Mouse (Mus musculus) forebrain, embryonic 11.5 days (tissue): Measurements from ENCODE around the gene Herc1. TPM values are rescaled to one million over a fixed set of nuclear protein-coding genes. Genes with fewer than 3 reads are reported as not detected.

Experiments used
- ATAC-seq: fragments of 200-750 bp; cut with Nextera tagmentation; replicated peaks from 2 replicates; pipeline ENCODE4 v1.8.0; 2017; ENCODE audit warnings: moderate TSS enrichment; ENCODE audit not compliant: low FRiP score
- DNase-seq: peaks from one replicate; pipeline ENCODE4 v3.0.0-alpha.2; 2017; ENCODE audit warnings: low spot score
- H3K27ac ChIP-seq: fragments of 300-500 bp; sonication (generic); 2 replicates; pipeline ENCODE4 v1.5.1; 2014; ENCODE audit warnings: low read depth, low read length
- H3K27me3 ChIP-seq: fragments of 300-500 bp; sonication (generic); 2 replicates; pipeline ENCODE4 v1.6.1; 2014; ENCODE audit warnings: mild to moderate bottlenecking, low read length, mixed read lengths; ENCODE audit not compliant: control insufficient read depth, insufficient read depth
- H3K36me3 ChIP-seq: fragments of 300-500 bp; sonication (generic); 2 replicates; pipeline ENCODE4 v1.6.1; 2014; ENCODE audit warnings: mild to moderate bottlenecking, low read length, moderate library complexity, mixed read lengths; ENCODE audit not compliant: control insufficient read depth, insufficient read depth
- H3K4me1 ChIP-seq: fragments of 300-500 bp; sonication (generic); replicated peaks from 2 replicates; pipeline ENCODE4 v1.6.1; 2014; ENCODE audit warnings: low read length, mixed read lengths; ENCODE audit not compliant: control insufficient read depth, insufficient read depth
- H3K4me2 ChIP-seq: fragments of 300-500 bp; sonication (generic); 2 replicates; pipeline ENCODE4 v1.6.1; 2014; ENCODE audit warnings: low read depth, mild to moderate bottlenecking, low read length, moderate library complexity, mixed read lengths; ENCODE audit not compliant: severe bottlenecking
- H3K4me3 ChIP-seq: fragments of 300-500 bp; sonication (generic); 2 replicates; pipeline ENCODE4 v1.5.1; 2014; ENCODE audit warnings: low read depth, low read length
- H3K9ac ChIP-seq: fragments of 300-500 bp; sonication (generic); 2 replicates; pipeline ENCODE4 v1.6.1; 2014; ENCODE audit warnings: low read length
- H3K9me3 ChIP-seq: fragments of 300-500 bp; sonication (generic); 2 replicates; pipeline ENCODE4 v1.6.1; 2016; ENCODE audit warnings: low read length, mixed read lengths; ENCODE audit not compliant: control insufficient read depth
- WGBS: fragments of 180-500 bp; shearing (Covaris S2); extraction: QIAGEN DNeasy Blood & Tissue Kit; methylation state at CpG from one replicate; pipeline ENCODE4 v1.1.7; 2014; 5-methylcytosine and 5-hydroxymethylcytosine counted together
- polyA plus RNA-seq: library from polyadenylated mRNA; unstranded; fragments of >200 nt; fragmentation: Nextera tagmentation; extraction: Ambion mirVana; gene quantifications from 2 replicates; pipeline ENCODE4 v1.2.1, GENCODE M21; 2014

The Herc1 gene
- polyA plus RNA-seq, 1 experiment from 2014 or later = 44.0 TPM

DNA sequence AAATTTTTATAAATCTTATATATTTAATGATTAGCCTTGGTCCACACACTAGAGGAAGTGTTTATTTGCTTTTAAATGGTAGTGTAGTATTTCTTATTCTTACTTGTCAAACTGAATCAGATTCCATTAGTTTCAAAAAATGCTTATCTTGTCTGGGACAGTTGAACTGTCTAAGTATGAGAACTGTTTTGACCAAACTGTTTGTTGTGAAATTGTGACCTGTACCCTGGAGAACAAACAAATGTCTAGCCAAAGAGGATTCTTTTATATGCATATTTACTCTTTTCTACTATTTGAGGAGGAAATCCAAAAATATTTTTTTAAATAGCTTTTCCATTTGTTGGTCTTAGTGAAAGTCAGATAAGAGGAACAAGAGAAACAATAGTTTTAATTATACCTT, 73.2 kb downstream of the Herc1 start:
- Histone ChIP-seq H3K9ac (no peak overlapping the region), H3K9me3 (no peaks in the 10 kb centered on the region), H3K4me2 (no peak overlapping the region), H3K36me3 (no peaks in the 10 kb centered on the region; the same call in 1 of the 2 replicates), H3K27ac (no peak overlapping the region), H3K27me3 (no peaks in the 10 kb centered on the region), H3K4me3 (no peak overlapping the region), H3K4me1 (no peaks in the 10 kb centered on the region)
- ATAC-seq (no peak), DNase-seq (no peak)

DNA sequence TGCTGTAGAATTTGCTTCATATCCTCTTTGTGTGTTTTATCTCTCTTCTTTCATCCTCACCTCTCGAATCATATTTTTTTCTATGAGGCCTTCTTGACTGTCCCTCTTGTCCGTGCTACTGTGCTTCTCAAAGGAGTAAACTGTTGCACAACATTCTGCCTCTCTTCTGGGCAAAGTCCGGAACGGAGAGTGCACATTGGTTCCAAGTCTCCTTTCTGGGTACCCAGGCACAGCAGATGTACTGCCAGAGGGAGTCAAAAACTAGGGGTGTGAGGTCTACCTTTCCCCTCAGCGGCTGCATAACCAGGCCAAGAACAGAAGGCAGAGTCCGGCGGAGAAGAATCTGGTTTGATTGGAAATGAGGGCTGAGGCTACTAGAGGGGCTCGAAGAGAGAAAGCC, 89.8 kb downstream of the Herc1 start:
- no peak overlapping the region for H3K4me2 ChIP-seq
- no peaks in the 10 kb centered on the region for H3K4me1 ChIP-seq
- ATAC-seq = no peak
- no peak overlapping the region for H3K27ac ChIP-seq
- no peak overlapping the region for H3K4me3 ChIP-seq
- no peaks in the 10 kb centered on the region for H3K27me3 ChIP-seq
- no peaks in the 10 kb centered on the region for H3K9me3 ChIP-seq
- peaks cover 4% of the 10 kb centered on the region; the same call in 1 of the 2 replicates for H3K36me3 ChIP-seq
- no peak overlapping the region for H3K9ac ChIP-seq
- DNase-seq = no peak
- WGBS = 94% methylated on average over 8 of the region's 8 CpGs

DNA sequence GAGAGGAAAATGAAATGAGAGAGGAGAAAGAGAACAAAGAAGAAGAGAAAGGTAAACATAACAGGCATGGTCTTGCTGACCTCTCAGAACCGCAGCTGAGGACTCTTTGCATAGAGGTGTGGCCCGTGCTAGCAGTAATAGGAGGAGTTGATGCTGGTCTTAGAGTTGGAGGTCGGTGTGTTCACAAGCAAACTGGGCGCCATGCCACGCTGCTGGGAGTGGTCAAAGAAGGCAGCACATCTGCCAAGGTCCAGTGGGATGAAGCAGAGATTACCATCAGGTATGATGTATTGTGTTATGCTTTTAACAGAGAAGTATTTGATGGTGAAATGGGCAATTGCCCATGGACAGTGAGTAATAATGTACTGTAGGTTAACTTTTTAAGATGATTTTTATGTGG, 98.0 kb downstream of the Herc1 start:
- H3K4me3 ChIP-seq = no peak overlapping the region
- H3K27ac ChIP-seq = no peak overlapping the region
- no peaks in the 10 kb centered on the region for H3K27me3 ChIP-seq
- ATAC-seq (no peak), DNase-seq (no peak)
- no peak overlapping the region for H3K4me2 ChIP-seq
- H3K9me3 ChIP-seq = no peaks in the 10 kb centered on the region
- H3K9ac ChIP-seq = no peak overlapping the region
- H3K36me3 ChIP-seq = peaks cover 3% of the 10 kb centered on the region; the same call in 1 of the 2 replicates
- H3K4me1 ChIP-seq = no peaks in the 10 kb centered on the region
- 82% methylated on average over 5 of the region's 5 CpGs for WGBS

DNA sequence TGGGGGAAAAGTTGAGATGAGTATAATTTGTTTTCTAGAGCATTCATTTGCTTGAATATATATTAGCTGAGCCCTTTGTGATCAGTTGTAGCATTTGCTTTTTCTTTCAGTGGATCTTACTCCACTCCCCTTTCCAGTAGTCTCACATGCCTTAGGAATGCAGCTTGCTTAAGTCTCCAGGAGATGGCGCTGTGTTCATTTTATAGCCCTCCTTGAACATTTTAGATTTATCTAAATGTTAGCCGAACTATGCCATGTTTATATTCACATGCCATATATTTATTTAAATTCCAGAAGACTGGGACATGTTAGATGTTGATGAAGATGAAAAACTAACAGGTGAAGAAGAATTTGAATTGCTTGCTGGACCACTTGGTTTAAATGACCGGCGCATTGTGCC, 114.8 kb downstream of the Herc1 start:
- H3K9ac ChIP-seq = no peak overlapping the region
- ATAC-seq (no peak), DNase-seq (no peak)
- no peak overlapping the region for H3K4me2 ChIP-seq
- no peaks in the 10 kb centered on the region for H3K27me3 ChIP-seq
- WGBS = 56% methylated on average over 4 of the region's 4 CpGs
- H3K36me3 ChIP-seq = no peaks in the 10 kb centered on the region; the same call in 1 of the 2 replicates
- no peaks in the 10 kb centered on the region for H3K4me1 ChIP-seq
- no peaks in the 10 kb centered on the region for H3K9me3 ChIP-seq
- no peak overlapping the region for H3K4me3 ChIP-seq
- no peak overlapping the region for H3K27ac ChIP-seq

DNA sequence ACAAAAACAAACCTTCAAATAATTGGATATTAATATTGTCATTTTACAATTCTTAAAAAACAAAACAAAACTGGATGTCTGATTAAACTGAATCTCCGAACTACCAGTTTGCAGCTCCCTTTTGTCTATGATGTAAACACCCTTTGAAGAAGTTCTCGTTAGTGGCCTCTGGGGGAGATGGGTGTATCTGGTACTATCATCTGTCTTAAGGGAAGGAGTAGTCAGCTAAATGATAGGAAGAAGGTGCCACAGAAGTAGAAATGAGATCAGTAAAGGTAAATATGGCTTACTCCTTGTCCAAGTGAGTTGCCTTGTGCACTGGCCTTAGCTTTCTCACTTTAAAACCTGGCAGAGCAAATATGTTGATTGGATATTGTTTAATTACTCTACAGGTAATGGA, 127.5 kb downstream of the Herc1 start:
- Histone ChIP-seq H3K4me3 (no peak overlapping the region), H3K4me2 (no peak overlapping the region), H3K4me1 (no peaks in the 10 kb centered on the region), H3K9me3 (no peaks in the 10 kb centered on the region), H3K27me3 (no peaks in the 10 kb centered on the region), H3K27ac (no peak overlapping the region), H3K36me3 (peaks cover 4% of the 10 kb centered on the region; the same call in 1 of the 2 replicates), H3K9ac (no peak overlapping the region)
- DNase-seq (no peak), ATAC-seq (no peak)
- 75% methylated on average over 2 of the region's 2 CpGs for WGBS

DNA sequence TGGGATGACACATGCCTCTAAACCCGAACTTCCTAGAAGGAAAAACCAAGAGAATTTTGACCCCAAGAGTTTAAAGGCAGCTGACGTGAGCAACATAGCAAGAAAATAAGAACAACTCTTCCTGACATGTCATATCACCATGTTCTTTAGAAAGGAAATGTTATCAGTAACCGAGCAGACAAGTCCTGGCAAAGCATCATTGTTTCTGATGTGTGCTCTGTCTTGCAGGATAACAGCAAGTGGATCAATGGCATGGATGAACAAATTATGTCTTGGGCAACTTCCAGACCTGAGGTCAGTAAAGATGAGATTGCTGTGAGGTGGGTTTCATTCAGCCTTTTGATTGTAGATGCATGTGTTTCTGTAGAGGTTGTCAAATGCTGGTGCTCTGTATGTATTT, 133.2 kb downstream of the Herc1 start:
- H3K27me3 ChIP-seq = no peaks in the 10 kb centered on the region
- H3K9ac ChIP-seq = no peak overlapping the region
- no peak overlapping the region for H3K4me3 ChIP-seq
- DNase-seq (no peak), ATAC-seq (no peak)
- no peak overlapping the region for H3K4me2 ChIP-seq
- no peak overlapping the region for H3K27ac ChIP-seq
- H3K4me1 ChIP-seq = no peaks in the 10 kb centered on the region
- WGBS = 93% methylated on average over 3 of the region's 3 CpGs
- no peaks in the 10 kb centered on the region for H3K9me3 ChIP-seq
- H3K36me3 ChIP-seq = peaks cover 5% of the 10 kb centered on the region; the same call in 1 of the 2 replicates

DNA sequence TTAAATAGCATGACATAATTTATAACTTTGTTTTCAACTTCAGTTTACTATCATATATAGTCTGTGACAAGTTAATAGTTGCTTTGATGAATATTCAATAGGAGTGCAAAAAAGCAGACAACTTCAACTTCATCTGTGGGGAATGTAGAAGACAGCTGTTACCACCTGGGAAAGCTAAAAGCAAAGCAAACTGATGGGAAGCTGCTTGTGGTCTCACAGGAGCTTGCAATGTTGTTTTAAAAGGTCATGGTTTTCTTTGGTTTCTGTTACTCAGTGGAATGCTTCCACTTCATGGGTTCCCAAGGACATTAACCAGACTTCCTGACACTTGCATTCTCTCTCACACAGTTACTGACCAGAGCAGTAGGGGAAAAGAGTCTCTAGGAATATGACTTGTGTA, 138.5 kb downstream of the Herc1 start:
- no peak for ATAC-seq
- H3K9me3 ChIP-seq = no peaks in the 10 kb centered on the region
- H3K36me3 ChIP-seq = peaks cover 8% of the 10 kb centered on the region
- H3K4me3 ChIP-seq = no peak overlapping the region
- no peak for DNase-seq
- no peaks in the 10 kb centered on the region for H3K27me3 ChIP-seq
- no peak overlapping the region for H3K4me2 ChIP-seq
- H3K9ac ChIP-seq = no peak overlapping the region
- no peaks in the 10 kb centered on the region for H3K4me1 ChIP-seq
- no peak overlapping the region for H3K27ac ChIP-seq

DNA sequence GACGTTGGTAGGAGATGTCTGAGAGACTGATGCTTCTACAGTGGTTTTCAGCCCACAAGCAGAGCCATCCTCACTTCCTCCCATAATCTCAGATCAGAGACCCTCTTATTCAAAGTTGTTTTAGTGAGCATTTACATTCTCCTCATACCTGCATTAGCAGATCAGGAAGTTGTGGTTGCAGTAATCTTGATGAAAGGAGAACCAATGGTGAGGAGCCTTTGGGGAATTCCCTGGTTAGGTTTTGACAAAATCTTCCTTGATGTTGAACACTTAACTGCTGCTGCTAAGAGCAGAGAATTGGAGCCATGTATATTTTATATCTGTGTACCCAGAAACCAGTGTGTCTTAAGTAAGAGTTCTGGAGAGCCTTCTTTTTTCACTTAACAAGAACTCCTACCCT, 142.1 kb downstream of the Herc1 start:
- ATAC-seq (no peak), DNase-seq (no peak)
- no peaks in the 10 kb centered on the region for H3K27me3 ChIP-seq
- no peaks in the 10 kb centered on the region for H3K9me3 ChIP-seq
- no peak overlapping the region for H3K4me3 ChIP-seq
- no peak overlapping the region for H3K9ac ChIP-seq
- peaks cover 12% of the 10 kb centered on the region for H3K36me3 ChIP-seq
- no peak overlapping the region for H3K4me2 ChIP-seq
- no peaks in the 10 kb centered on the region for H3K4me1 ChIP-seq
- no peak overlapping the region for H3K27ac ChIP-seq
- 91% methylated on average over 1 of the region's 1 CpGs for WGBS

DNA sequence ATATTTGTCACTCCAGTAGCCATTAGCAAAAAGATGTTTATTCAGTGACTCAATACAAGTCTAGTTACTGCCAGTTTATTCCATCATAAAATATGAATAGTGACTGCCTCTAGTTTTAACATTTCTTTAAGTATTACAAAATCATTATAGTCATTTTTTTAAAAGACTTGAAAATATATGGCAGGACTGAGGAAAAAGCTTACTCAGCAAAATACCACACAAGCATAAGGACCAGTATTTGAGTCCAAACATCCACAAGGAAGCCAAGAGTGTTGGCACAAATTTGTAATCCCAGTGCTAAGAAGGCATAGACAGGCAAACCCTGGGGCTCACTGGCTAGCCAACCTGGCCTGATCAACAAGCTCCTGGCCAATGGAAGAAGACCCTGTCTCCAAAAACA, 143.7 kb downstream of the Herc1 start:
- no peak overlapping the region for H3K4me2 ChIP-seq
- no peak overlapping the region for H3K27ac ChIP-seq
- no peak for DNase-seq
- H3K27me3 ChIP-seq = no peaks in the 10 kb centered on the region
- peaks cover 10% of the 10 kb centered on the region for H3K36me3 ChIP-seq
- no peaks in the 10 kb centered on the region for H3K9me3 ChIP-seq
- ATAC-seq = no peak
- no peak overlapping the region for H3K4me3 ChIP-seq
- H3K4me1 ChIP-seq = no peaks in the 10 kb centered on the region
- no peak overlapping the region for H3K9ac ChIP-seq
